Mouse (Mus musculus) heart, adult 18-20 months (tissue): Measurements from ENCODE around the gene Igsf21. TPM values are rescaled to one million over a fixed set of nuclear protein-coding genes. Genes with fewer than 3 reads are reported as not detected.
A peak's percentile ranks its signal among the peaks of the same experiment; 100 is the strongest.

Experiments
- DNase-seq, 2 experiments: peaks; one replicate each; pipeline ENCODE4 v3.0.0; 2021 to 2022; ENCODE audit warnings: mixed read lengths in 1 of 2
- total RNA-seq, 2 experiments: library from RNA; stranded (reverse); gene quantifications; 2 replicates each; pipeline ENCODE4 v1.2.3; 2021

Gene Igsf21
- total RNA-seq, 2 experiments from 2014 or later: 0.17 to 0.33 TPM

GRCm38 (mm10) chr4:140143884-140144525, 102.6 kb downstream of the Igsf21 start:
- no peak for DNase-seq

GRCm38 (mm10) chr4:140143178-140143577, 103.4 kb downstream of the Igsf21 start:
- DNase-seq: no peak

- no peak for DNase-seq
These were observed 106.1 kb downstream of the Igsf21 start for GRCm38 (mm10) chr4:140140485-140140884.

DNA sequence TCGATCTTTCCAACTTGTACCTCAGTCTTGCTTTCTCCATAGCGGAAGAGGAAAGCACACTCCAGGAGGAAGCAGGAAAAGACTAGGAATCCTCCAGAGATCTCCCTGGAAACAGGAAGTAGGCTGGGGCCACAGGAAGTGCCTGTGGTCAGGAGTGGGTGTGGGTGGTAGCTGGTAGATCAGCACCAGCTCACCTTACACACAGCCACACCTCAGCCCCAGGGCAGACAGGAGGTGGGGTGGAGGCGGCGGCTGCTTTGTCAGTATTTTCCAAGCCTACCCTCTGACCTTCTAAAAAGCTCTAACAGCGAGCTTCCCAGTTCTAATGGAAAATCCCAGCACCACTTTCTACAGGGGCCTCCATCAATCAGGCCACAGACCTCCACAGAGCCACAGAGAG, 107.7 kb downstream of the Igsf21 start:
- DNase-seq: no peak

- no peak for DNase-seq
These were observed 114.8 kb downstream of the Igsf21 start for GRCm38 (mm10) chr4:140131625-140132321.

GRCm38 (mm10) chr4:140131201-140131600, 115.4 kb downstream of the Igsf21 start:
- no peak for DNase-seq

- no peak for DNase-seq
These were observed 116.9 kb downstream of the Igsf21 start for GRCm38 (mm10) chr4:140129553-140130275.

DNA sequence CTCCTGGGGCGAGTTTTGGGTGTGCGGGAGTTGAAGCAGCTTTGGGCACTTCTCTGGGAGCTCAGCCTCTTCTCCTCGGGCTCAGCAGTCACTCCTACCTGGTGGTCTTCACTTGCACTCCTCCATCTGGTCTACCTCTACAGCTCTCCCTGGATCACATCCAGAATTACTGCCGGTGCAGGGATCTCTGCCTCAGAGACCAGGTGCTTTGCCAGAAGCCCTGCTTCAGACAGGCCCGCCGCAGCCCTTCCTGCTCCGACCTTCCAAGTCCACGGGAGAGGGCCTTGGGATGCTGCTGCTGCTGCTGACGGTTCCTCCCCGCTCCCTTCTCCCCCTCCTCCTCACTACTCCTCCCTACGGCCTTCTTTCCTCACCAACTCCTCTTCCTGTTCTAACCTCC, 118.5 kb downstream of the Igsf21 start:
- DNase-seq: no peak

- no peak for DNase-seq
These were observed 120.8 kb downstream of the Igsf21 start for GRCm38 (mm10) chr4:140125806-140126205.

- DNase-seq: no peak
These were observed 124.0 kb downstream of the Igsf21 start for GRCm38 (mm10) chr4:140122534-140122933.

DNA sequence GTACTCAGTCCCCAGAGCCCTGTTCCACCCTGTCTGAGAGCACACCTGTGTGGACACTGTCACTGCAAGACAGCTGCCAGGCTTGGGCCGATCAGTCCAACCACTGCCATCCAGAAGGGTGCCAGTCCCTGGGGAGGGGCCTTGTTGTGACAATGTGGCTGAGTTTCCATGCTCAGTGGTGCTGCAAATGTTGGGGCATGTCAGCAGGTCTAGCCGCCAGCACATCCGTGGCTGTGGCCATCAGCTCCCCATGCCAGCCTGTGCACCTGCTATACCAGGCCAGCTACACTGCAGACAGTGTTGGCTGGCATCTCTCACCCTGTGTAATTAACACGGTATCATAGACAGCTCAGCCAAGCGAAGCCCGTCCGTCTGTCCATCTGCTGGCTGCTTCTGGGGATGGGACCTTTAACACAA, 129.3 kb downstream of the Igsf21 start:
- no peak for DNase-seq

DNA sequence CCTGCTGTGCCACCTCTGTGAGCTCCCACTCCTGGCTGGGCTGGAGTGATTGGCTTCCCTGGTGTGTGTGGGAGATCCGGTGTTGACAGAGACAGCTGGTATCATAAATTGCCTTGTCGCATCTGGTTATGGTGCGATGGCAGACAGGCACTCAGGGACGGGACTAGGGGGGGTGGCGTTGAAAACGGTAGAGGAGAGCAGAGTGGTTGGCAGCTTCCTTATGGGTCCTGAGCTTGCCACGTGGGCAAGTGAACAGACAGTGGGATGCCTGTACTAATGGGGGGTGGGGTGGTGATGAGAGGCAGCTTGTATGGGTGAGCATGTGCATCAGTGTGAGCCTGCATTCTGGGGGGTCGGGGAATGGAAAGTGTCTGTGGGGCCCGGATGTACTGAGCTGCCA, 130.8 kb downstream of the Igsf21 start:
- no peak for DNase-seq

DNA sequence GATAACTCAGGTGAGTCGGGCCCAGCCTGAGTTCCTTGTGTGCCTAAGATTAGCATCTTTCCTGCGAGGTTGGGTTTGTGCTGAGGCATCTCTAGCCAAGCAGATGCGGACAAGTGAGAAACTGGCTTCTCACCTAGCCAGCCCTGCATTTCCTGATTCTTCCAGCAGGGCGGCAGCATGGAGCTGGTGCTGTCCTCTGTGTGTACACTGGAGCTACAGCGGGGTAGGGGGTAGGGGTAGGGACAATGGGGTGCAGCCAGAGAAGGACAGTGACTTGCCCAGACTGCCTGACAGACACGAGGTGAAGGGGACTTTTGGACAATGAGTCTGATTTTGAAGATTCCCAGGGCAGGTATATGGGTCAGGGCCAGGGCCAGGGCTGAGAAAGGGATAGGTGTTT, 131.5 kb downstream of the Igsf21 start:
- no peak for DNase-seq

DNA sequence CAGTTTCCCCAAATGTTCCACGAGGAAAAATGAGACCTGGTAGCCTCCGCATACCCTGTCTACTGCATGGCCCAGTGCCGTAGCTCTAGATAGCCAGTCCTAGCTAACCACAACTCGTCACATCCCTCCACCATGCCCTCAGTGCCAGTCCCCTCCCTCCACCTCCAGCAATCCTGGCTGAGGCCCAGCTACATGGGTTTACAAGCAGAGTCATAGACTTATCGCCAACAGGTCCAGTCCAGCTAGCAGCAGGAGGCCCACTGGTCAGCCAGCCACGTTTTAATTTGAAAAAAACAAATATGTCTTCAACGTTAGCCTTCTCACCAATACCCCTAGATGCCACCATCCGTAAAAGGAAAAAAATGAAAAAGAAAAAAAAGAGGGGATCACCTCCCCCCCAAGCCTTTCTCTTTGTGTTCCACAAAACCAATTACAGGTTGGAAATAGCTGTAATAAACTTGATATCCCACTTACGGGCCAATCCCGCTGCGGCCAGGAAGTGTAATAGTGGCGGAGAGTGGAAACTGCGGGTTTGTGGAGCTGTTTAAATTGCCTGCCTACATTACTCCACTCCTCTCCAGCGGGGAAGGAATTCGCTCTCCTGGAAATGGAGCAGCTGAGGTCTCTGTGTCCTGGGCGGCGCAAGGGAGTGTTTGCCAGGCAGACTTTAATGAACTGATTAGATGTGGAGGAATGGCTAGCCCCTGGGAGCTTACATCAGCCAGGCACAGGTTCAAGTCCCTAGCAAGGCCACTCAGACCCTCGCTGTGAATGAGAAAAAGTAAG, 132.7 kb downstream of the Igsf21 start:
- DNase-seq: no peak

GRCm38 (mm10) chr4:140109626-140109948, 137.0 kb downstream of the Igsf21 start:
- DNase-seq: no peak

- DNase-seq: no peak
These were observed 137.5 kb downstream of the Igsf21 start for GRCm38 (mm10) chr4:140108871-140109625.

- no peak for DNase-seq
These were observed 139.4 kb downstream of the Igsf21 start for GRCm38 (mm10) chr4:140107161-140107560.

- DNase-seq: no peak
These were observed 141.8 kb downstream of the Igsf21 start for GRCm38 (mm10) chr4:140104795-140105194.

GRCm38 (mm10) chr4:140103341-140104027, 143.1 kb downstream of the Igsf21 start:
- DNase-seq: no peak

- no peak for DNase-seq
These were observed 143.9 kb downstream of the Igsf21 start for GRCm38 (mm10) chr4:140102581-140103200.

DNA sequence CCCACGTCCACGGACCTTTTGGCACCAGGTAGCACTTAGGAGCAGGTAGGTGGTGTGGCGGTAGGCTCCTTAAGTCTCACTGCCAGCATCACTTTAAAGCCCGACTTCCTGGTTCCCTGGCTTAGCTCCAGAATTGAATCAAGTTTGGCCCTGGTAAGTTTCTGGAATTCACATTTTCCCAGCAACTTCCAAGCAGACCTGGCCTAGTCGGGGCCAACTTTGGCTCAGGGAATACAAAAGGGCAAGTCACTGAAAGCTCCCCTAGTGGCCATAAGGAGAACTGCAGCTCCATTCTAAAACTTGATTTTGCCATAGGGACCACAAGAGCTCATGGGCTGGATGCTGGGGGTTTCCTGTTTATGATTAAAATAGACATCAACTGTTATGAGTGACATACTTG, 145.5 kb downstream of the Igsf21 start:
- DNase-seq: peak in 1 of 2 experiments; percentile 45
